Mouse (Mus musculus) cerebellum, adult 2 months (tissue): ENCODE data around the gene Pla2g4e. TPM values are rescaled to one million over a fixed set of nuclear protein-coding genes. Genes with fewer than 3 reads are reported as not detected.

Experiments
- DNase-seq, 2 experiments: peaks; one replicate each; pipeline ENCODE4 v3.0.0; 2021
- H3K27ac ChIP-seq: fragments of 200-500 bp; 2 replicates; pipeline ENCODE4 v1.5.1; 2012; ENCODE audit warnings: low read length, control low read depth, inconsistent platforms; ENCODE audit not compliant: insufficient read depth
- H3K27me3 ChIP-seq: fragments of 200-500 bp; 2 replicates; pipeline ENCODE4 v1.6.1; 2012; ENCODE audit warnings: inconsistent platforms, mild to moderate bottlenecking, low read length, moderate library complexity; ENCODE audit not compliant: control insufficient read depth, insufficient read depth
- H3K4me1 ChIP-seq: fragments of 200-500 bp; 2 replicates; pipeline ENCODE4 v1.6.1; 2011; ENCODE audit warnings: low read length; ENCODE audit not compliant: control insufficient read depth, insufficient read depth
- H3K4me3 ChIP-seq: fragments of 200-500 bp; replicated peaks from 2 replicates; pipeline ENCODE3; 2011; ENCODE audit warnings: mild to moderate bottlenecking, low read depth, low read length, control low read depth; ENCODE audit not compliant: insufficient read depth
- CTCF ChIP-seq: fragments of 200-500 bp; IDR thresholded peaks from 2 replicates; pipeline ENCODE4 v1.5.1; 2011; ENCODE audit warnings: low read depth, mild to moderate bottlenecking, control low read depth, low read length, moderate library complexity, borderline replicate concordance; ENCODE audit not compliant: insufficient read depth
- POLR2A ChIP-seq: fragments of 200-500 bp; IDR thresholded peaks from 2 replicates; pipeline ENCODE4 v1.6.1; 2011; ENCODE audit warnings: low read length, control low read depth, borderline replicate concordance; ENCODE audit not compliant: insufficient read depth
- WGBS: fragments of 180-500 bp; shearing (Covaris S2); methylation state at CpG from one replicate; pipeline ENCODE4 v1.1.7; 2018; 5-methylcytosine and 5-hydroxymethylcytosine counted together
- polyA plus RNA-seq: library from polyadenylated mRNA; depleted of rRNA; stranded (reverse); fragments of >200 nt; gene quantifications from 2 replicates; pipeline ENCODE4 v1.2.3, GENCODE M21; 2012

Gene Pla2g4e
- polyA plus RNA-seq, 1 experiment: 9.5 TPM

GRCm38 (mm10) chr2:120159434-120159833 is 85.7 kb downstream of the Pla2g4e start:
- no peaks in the 10 kb centered on the region for H3K4me1 ChIP-seq
- H3K27me3 ChIP-seq: no peaks in the 10 kb centered on the region
- DNase-seq: no peak
- H3K4me3 ChIP-seq: no peak overlapping the region
- no peak overlapping the region for H3K27ac ChIP-seq
- no peak for TF ChIP-seq POLR2A
- TF ChIP-seq CTCF: no peak
- 80% methylated on average over 2 of the region's 2 CpGs for WGBS

GRCm38 (mm10) chr2:120158846-120159245 is 86.3 kb downstream of the Pla2g4e start:
- DNase-seq: no peak
- WGBS: 65% methylated on average over 1 of the region's 1 CpGs
- no peak overlapping the region for H3K4me3 ChIP-seq
- no peak overlapping the region for H3K27ac ChIP-seq
- H3K4me1 ChIP-seq: no peaks in the 10 kb centered on the region
- H3K27me3 ChIP-seq: no peaks in the 10 kb centered on the region
- no peak for TF ChIP-seq POLR2A
- TF ChIP-seq CTCF: no peak

GRCm38 (mm10) chr2:120158016-120158415 is 87.1 kb downstream of the Pla2g4e start:
- Histone ChIP-seq H3K27ac (no peak overlapping the region), H3K4me1 (no peaks in the 10 kb centered on the region; the same call in 1 of the 2 replicates), H3K4me3 (no peak overlapping the region), H3K27me3 (no peaks in the 10 kb centered on the region)
- no peak for DNase-seq
- 58% methylated on average over 5 of the region's 5 CpGs for WGBS
- TF ChIP-seq CTCF (peak; percentile 14; the same call in 1 of the 2 replicates), POLR2A (no peak)

GRCm38 (mm10) chr2:120157606-120158005 is 87.5 kb downstream of the Pla2g4e start:
- H3K27me3 ChIP-seq: no peaks in the 10 kb centered on the region
- 66% methylated on average over 2 of the region's 2 CpGs for WGBS

GRCm38 (mm10) chr2:120154361-120154894 is 90.7 kb downstream of the Pla2g4e start, which contains the start of gene Ehd4:
Ehd4 (minus strand) TSS chr2:120154606.
- TF ChIP-seq POLR2A: peak; percentile 30; the same call in 1 of the 2 replicates
- TF ChIP-seq CTCF: no peak
- Histone ChIP-seq H3K4me3 (peak within 1 kb of the TSS; percentile 88), H3K27ac (peak within 1 kb of the TSS; percentile 8; the same call in 1 of the 2 replicates), H3K27me3 (no peaks in the 10 kb centered on the region), H3K4me1 (no peaks in the 10 kb centered on the region; the same call in 1 of the 2 replicates)
- WGBS: under 1% methylated on average over 53 of the region's 53 CpGs
- peak; percentile 99 to 100 for DNase-seq

More at GRCm38 (mm10) chr2:120157606-120158005, 87.5 kb downstream of the Pla2g4e start:
- Histone ChIP-seq H3K4me3 (no peak overlapping the region), H3K27ac (no peak overlapping the region), H3K4me1 (no peaks in the 10 kb centered on the region; the same call in 1 of the 2 replicates)
- DNase-seq: no peak
- TF ChIP-seq CTCF (no peak), POLR2A (no peak)

- peak overlapping the region; percentile 8; the same call in 1 of the 2 replicates for H3K27ac ChIP-seq
- no peaks in the 10 kb centered on the region for H3K27me3 ChIP-seq
Measured at GRCm38 (mm10) chr2:120153586-120154360, 91.4 kb downstream of the Pla2g4e start.

GRCm38 (mm10) chr2:120150571-120150970 is 94.6 kb downstream of the Pla2g4e start:
- Histone ChIP-seq H3K4me1 (no peaks in the 10 kb centered on the region; the same call in 1 of the 2 replicates), H3K27ac (no peak overlapping the region), H3K27me3 (no peaks in the 10 kb centered on the region), H3K4me3 (no peak overlapping the region)
- WGBS: 94% methylated on average over 3 of the region's 3 CpGs
- no peak for DNase-seq
- TF ChIP-seq CTCF: no peak
- no peak for TF ChIP-seq POLR2A

More at GRCm38 (mm10) chr2:120153586-120154360, 91.4 kb downstream of the Pla2g4e start:
- 3% methylated on average over 38 of the region's 38 CpGs for WGBS
- DNase-seq: peak in 1 of 2 experiments; percentile 19
- Histone ChIP-seq H3K4me1 (no peaks in the 10 kb centered on the region; the same call in 1 of the 2 replicates), H3K4me3 (peak overlapping the region; percentile 88)
- TF ChIP-seq POLR2A: no peak
- TF ChIP-seq CTCF: no peak
